Mouse (Mus musculus) ovary, adult 18-20 months (tissue): Measurements from ENCODE around the gene Lgi2.

Experiments
- DNase-seq: peaks from one replicate; pipeline ENCODE4 v3.0.0; 2022; ENCODE audit warnings: low spot score, mixed read lengths

Lgi2 gene

DNA sequence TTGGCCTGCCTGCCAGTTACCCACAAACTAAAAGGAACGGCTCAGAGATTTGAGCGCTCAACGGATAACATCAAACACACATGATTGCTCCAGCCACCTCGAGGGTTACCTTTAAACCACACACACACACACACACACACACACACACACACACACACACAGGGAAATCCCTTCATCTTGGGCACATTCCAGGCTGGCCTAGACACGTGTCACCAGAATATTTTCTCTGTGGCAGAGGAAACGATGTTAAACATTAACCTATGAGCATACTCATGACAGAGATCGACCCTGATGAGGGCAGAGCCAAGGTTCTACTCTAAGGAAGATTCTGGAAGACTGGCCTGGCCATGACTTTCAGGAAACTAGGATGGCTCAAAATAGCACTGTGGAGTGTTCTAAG lies 29.2 kb downstream of the Lgi2 start:
- no peak for DNase-seq

DNA sequence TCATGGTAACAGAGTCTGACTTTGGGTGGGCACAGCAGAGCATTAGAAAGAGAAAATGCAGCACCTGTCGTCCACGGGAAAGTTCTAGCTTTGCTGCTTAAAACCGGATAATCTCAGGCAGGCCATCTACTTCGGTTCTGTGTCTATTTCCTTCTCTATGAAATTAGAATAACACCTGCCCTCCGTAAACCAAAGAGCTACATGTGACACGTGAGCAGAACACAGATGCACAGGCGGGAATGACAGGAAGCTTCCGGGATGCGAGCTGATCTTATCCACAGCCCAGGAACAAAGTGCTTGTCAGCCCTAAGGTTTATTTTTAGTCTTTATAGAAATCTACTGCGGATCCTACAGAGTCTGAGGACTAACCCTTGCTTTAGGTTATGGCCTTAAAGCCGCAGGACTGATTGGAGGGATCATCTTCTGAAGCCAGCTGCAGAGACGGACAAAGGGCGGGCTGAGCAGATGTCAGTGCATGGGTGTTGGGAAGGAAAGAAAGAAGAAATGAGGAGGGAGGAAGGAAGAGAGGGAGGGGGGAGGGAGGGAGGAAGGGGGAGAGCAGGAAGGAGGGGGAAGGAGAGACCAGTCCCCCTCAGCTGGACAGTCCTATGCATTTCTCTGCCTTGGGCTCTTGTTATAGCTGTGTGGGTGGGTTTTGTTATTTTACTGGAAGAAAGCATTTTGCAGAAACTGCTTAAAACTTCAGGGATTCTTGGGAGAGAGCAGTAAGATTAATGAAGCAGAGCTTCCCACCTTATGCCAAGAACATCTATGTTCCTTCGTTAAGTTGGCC lies 31.3 kb downstream of the Lgi2 start:
- DNase-seq = no peak

DNA sequence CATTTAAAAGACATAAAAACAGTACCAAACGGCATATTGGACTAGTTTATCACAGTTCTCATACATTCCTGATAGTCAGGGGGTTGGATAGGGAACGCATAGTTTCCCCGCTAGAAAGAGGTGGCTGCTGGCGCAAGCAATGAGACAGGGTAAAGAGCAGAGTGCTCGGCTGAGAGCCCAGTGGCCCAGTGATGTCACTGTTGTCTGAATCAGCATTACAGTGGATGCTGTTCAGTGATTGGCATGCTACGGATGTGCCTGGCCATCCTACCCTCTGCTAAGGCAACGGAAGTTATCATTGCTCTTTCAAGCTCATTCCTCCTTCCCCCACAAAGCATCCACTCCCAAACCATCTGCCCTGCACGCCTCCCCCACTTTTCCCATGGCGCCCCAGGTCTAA lies 32.6 kb downstream of the Lgi2 start:
- DNase-seq = no peak

DNA sequence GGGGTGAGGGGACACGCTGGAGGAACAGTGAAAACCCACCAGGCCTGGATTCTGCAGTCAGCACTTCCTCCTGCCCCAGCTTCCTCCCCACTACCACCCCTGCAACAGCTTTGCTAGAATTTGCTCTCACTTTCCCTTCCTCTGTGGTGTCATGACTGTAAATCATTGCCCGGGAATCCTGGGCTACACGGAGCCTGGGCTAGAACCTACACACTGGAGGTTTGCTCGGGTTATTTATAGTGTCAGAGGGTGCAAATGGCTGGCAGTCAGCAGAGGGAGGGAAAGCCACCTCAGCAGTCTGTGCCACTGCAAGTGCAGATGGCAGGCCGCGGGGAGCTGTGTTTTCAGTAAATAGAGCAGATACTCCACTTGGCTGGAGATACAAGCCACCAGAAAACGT lies 37.7 kb downstream of the Lgi2 start:
- no peak for DNase-seq

DNA sequence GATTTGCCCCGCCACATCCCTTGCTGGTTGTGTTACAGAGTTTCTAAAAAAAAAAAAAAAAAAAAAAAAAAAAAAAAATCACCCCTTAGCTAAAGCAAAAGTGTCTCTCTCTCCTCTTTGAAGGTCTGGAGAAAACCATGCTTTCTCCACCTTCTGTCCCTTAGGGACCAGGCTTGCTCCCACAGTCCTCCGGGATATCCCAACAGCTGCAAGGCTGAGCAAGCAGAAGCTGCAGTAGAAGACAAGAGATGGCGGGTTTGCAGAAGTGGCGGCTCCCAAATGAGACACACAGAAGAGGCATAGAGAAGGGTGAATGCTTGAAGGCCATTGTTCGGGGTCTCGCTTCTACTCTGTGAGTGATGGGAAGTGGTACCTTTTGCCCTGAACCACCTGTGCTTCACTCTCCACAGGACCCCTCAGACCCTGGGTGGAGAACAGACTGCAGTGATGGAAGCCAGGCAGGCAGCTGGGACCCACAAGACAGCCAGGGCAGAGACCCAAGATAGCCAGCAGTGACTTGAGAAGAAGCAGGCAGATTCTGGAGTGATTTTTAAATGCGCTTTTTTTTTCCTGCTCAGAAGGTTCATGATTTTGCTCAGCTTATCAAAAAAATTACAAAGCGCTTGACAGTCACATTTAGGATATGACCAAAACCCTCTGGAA lies 39.8 kb downstream of the Lgi2 start:
- no peak for DNase-seq

DNA sequence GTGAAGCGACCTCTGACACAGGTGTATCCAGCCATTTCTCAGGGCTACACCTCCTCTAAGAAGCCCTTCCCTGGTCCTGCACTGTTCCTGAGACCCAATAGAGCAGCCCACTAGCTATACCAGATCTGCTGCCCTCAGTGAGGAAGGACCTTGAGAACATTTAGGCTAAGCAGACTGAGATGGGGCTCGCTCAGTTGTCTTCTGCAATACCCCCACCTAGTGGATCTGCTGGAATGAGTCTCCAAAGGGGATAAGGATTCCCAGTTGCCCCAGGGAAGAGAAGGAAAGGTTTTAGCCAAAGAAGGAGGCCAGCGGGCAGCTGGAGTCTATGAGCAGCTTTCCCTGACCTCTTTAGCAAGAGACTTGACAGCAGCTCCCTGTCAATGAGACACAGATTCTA lies 42.1 kb downstream of the Lgi2 start:
- DNase-seq = peak; percentile 13

DNA sequence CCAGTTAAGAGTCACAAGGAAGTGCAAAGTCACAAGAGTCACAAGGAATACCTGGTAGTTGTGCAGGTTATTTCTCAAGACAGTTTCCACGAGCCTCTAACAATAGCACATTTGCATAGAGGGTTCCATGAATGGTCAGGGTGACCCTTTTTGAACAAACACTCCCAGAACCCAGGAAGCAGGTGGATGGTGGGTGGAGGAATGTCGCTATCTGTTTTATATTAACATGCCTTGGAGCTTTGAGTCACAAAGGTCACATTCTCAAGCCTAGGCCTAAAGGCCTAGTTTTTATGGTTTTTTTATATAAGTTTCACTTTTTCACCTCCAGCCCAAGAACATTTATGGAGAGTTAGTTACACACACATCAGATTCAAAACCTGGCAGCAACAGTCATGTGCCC lies 46.3 kb downstream of the Lgi2 start:
- DNase-seq = no peak

DNA sequence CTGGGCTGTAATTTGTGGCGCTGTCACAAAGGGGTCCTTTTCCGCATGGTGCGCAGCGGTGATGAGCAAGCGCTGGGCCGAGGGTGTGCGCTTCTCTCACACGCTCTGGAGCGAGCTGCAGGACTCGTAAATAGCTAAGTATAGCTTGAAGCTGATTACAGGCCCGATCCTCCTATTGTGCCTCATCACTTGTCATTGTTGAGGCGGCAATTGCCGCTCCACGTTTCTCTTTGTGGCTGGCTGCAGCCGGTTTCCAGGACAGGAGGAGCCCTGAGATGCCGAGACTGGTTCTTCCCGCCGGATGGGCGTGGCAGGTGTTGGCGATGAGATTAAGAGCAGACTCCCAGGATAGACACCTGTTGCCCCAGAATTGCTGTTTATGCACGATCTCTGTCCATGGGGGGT lies 50.2 kb downstream of the Lgi2 start:
- no peak for DNase-seq

DNA sequence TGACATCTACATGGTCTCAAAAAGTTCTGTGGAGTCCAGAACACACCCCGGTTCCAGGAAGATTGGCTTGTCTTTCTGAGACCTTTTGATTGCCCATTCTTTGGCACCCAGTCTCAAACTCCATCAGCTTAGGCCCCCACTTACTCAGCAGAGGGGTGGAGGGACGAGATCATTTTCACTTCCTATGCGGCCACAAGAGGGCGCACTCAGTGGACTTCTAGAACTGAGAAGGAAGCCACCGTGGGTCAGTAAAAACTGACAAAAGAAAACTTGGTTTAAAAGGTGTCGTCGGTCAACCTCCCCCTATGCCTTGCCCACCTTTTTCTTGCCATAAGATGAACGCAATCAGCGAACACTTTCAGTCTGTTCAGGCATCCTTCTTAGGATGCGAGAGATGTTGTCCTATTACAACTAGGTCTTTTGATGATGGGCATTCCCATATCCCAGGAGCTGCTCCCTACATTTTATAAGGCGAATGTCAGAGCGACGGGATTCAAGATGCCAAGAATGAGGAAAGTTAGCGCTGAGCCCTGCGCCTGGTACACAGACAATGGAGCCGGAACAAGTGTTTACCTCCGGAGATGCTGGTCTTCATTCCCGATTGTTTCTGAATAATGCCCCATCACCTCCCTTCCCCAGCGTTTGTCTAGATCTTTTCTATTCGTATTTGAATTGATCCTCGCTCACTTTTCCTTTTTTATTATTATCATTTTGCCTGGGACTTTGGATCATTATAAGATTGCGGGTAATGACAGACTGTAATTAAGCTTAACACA lies 50.8 kb downstream of the Lgi2 start:
- no peak for DNase-seq

DNA sequence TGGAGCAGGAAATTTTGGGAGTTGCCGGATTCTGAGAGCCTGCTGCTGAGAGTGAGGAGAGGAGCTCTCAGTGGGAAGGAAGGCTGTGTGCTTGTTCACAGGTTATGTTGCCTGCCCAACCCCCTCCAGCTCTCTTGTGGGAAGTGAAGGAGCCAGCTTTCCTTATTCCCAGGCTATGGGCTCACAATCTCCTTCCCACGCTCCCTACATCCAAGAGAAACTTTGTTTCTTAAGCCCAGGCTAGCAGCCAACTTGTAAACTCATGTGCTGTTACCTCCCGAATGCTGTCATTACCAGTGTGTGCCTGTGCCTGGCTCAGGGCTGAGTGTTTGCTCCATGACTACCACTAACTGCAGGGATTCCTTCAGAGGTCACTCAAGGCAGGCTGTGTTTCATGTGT lies 55.2 kb downstream of the Lgi2 start:
- no peak for DNase-seq

DNA sequence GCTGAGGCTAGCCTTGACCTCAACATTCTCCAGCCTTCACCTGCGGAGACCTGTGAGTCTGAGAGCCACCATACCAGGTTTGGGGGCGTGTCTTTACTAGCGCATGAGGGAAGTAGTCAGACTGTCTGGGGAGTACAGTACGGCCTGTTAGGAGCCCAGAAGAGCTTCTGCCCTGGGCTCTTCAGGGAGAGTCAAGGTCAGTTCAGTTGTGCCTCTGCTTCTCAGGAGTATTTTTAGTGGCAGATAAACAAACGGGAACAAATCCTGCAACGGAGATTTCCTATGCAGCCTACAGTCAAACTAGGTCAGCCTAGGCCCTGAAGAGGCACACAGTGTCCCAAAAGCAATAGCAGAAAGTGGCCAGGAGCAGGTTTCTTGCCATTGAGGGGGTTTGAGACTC lies 56.8 kb downstream of the Lgi2 start:
- peak; percentile 30 for DNase-seq

DNA sequence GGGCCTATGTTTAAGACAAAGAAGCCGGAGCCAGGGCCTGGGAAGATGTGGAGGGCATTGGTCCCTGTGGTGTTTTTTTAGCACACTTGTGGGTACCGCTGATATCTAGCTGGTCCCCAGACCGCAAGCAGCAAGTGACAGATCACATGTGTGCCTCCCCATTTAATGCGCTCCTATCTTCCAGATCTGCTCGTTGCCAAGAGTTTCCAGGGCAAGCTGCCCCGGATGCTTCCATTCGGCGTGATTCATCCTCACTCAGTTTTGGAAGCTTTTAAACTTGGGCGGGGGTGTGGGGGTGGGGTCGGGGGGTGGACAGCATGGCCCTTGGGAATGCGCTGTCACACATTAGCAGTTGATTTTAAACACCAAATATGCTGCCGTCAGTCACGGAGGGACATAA lies 61.6 kb downstream of the Lgi2 start:
- peak; percentile 54 for DNase-seq

DNA sequence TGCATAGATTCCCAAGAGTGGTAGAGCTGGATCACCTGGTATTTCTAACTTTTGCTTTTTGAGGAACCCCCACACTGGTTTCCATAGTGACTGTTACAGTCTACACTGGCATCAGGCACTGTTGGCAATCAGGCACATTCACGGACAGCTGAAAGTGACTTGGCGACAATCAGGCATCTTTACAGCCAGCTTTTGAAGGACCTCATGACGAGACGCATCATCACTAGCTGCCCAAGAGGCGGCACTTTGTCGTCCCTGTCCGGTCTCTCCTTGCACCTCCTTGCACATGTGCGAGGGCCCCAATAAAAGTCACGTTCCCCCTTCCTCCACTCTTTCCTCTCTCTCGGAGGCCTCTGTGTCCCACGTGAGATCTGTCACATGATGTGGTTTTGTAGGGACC lies 62.1 kb downstream of the Lgi2 start:
- no peak for DNase-seq

DNA sequence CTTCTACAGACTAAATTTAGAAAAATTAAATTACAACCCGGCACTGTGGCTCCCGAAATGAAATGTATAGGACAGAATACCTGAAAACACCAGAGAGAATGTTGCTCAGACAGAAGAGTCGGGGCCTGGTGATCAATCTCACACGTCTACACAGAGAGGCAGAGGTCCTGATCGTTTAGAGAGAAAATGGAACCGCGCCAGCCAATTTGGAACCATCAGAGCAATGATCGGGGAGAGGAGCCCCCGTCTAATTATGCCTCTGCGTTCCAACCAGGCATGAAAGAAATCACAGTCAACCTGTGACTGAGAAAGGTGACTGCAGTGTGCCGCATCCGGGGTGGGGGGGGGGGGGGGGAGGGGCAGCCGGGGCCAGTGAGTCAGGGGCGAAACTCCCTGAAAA lies 70.6 kb downstream of the Lgi2 start:
- DNase-seq = no peak

DNA sequence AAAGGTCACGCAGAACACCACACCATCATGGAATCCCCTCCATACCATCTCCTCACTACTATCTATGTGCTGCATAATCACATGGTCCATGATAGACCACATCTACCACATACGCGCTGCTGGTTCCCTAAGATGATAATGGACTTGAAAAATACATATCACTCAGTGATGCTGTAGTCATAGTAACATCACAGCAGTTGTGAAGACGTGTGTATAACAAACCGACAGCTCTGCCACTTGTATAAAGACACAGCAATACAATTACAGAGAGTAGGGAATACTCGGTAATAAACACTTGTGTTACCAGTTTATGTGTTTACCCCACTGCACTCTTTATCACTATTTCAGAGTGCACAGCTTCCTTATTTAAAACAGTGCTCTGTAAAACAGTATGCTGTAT lies 74.8 kb downstream of the Lgi2 start:
- no peak for DNase-seq

DNA sequence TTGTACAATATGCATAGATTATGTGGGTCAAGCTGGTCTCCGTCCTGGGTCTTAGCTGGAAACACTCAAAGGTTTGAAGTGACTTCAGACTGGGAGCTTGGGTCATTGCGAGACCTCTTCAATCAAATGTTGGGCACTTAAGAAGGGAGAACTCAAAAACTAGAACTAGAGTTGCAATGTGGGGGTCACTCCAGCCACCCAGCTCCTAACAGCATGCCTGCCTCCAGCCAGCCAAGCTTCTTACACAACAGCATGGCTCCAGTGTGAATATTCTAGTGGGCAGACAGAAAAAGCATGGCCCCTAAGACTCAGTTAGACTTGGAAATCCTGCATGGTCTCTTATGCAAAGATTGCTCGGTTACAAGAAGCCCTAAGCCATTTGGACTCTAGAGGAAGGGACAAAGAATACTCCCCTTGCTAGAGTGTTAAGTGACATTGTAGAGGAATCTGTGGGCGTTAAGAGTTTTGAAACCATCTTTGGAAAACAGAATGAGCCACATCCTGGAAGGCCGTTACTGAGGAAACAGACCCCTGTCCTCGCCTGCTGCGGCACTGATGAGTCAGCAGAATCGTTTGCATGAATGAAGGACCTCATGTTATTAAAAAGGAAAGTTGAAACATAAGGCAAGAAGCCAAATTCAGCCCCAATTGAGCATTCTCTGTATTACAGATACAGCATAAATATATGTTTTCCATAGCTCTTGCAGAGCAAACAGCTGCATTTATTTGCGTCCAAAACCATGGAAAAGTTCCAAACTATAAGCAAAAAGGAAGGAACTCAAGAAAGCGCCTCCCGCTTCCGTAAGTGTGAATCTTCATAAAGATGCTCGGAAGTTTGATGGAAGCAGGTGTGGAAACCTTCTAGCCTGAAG lies 78.5 kb downstream of the Lgi2 start:
- DNase-seq = no peak
